Mouse (Mus musculus) bone marrow, adult 2 months (tissue): ENCODE measurements around the gene Ccdc107.
"Not testable (repeated sequence)": the region's sequence is repeated elsewhere in the genome, so short reads cannot be mapped to it uniquely, and the experiment has no call there.

Experiments used
- CTCF ChIP-seq: fragments of 200-500 bp; IDR thresholded peaks from 2 replicates; pipeline ENCODE4 v1.5.1; 2011; ENCODE audit warnings: low read length, control low read depth; ENCODE audit not compliant: control insufficient read depth, insufficient read depth
- POLR2A ChIP-seq: fragments of 200-500 bp; IDR thresholded peaks from 2 replicates; pipeline ENCODE4 v1.6.1; 2011; ENCODE audit warnings: low read depth, mild to moderate bottlenecking, control low read depth, low read length, borderline replicate concordance; ENCODE audit not compliant: control insufficient read depth

DNA sequence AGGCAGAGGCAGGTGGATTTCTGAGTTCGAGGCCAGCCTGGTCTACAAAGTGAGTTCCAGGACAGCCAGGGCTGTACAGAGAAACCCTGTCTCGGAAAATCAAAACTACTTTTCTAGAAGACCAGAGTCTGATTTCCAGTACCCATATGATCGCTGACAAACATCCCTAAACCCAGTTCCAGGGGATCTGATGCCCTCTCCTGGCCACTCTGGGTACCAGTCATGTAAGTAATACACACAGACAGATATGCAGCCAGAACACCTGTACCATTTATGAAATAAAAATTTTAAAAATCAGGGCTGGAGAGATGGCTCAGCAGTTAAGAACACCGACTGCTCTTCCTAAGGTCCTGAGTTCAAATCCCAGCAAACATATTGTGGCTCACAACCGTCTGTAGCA is 7.0 kb upstream of the Ccdc107 start:
- not testable (repeated sequence) for TF ChIP-seq POLR2A, CTCF
